Mouse (Mus musculus): ENCODE results near the gene Il10. TPM values are rescaled to one million over a fixed set of nuclear protein-coding genes. Genes with fewer than 3 reads are reported as not detected.

Gene Il10
- polyA plus RNA-seq, 1 experiment from 2014 or later, result not detected

- 85% methylated on average over 4 of the region's 4 CpGs for WGBS
- ATAC-seq, result no peak
- Histone ChIP-seq H3K4me2 (ENCODE audit: low read depth, low read length) (no peak overlapping the region), H3K4me1 (ENCODE audit: control insufficient read depth, insufficient read depth, low read length) (no peaks in the 10 kb centered on the region), H3K4me3 (ENCODE audit: low read length) (no peak overlapping the region), H3K9ac (ENCODE audit: low read depth, low read length) (no peak overlapping the region), H3K27me3 (replicated peaks; ENCODE audit: control insufficient read depth, insufficient read depth, low read length) (no peaks in the 10 kb centered on the region), H3K36me3 (ENCODE audit: control insufficient read depth, insufficient read depth, low read length) (no peaks in the 10 kb centered on the region), H3K9me3 (ENCODE audit: control insufficient read depth, low read length) (no peaks in the 10 kb centered on the region), H3K27ac (ENCODE audit: low read length) (no peak overlapping the region)
Measured at GRCm38 (mm10) chr1:130997441-130997840, 22.2 kb upstream of the Il10 start.

- no peaks in the 10 kb centered on the region for H3K27me3 ChIP-seq (replicated peaks; ENCODE audit: control insufficient read depth, insufficient read depth, low read length)
- no peaks in the 10 kb centered on the region for H3K4me1 ChIP-seq (ENCODE audit: control insufficient read depth, insufficient read depth, low read length)
- H3K9ac ChIP-seq (ENCODE audit: low read depth, low read length), result no peak overlapping the region
- WGBS, result 90% methylated on average over 10 of the region's 10 CpGs
- H3K9me3 ChIP-seq (ENCODE audit: control insufficient read depth, low read length), result no peaks in the 10 kb centered on the region
- no peak overlapping the region for H3K4me3 ChIP-seq (ENCODE audit: low read length)
- no peak overlapping the region for H3K4me2 ChIP-seq (ENCODE audit: low read depth, low read length)
- H3K36me3 ChIP-seq (ENCODE audit: control insufficient read depth, insufficient read depth, low read length), result no peaks in the 10 kb centered on the region
- no peak for ATAC-seq
- no peak overlapping the region for H3K27ac ChIP-seq (ENCODE audit: low read length)
Measured at GRCm38 (mm10) chr1:130998321-130998720, 21.3 kb upstream of the Il10 start.

GRCm38 (mm10) chr1:130999708-131000107 is 19.9 kb upstream of the Il10 start:
- H3K27me3 ChIP-seq (replicated peaks; ENCODE audit: control insufficient read depth, insufficient read depth, low read length), result no peaks in the 10 kb centered on the region
- 80% methylated on average over 4 of the region's 4 CpGs for WGBS
- no peak overlapping the region for H3K4me3 ChIP-seq (ENCODE audit: low read length)
- no peaks in the 10 kb centered on the region for H3K4me1 ChIP-seq (ENCODE audit: control insufficient read depth, insufficient read depth, low read length)
- H3K4me2 ChIP-seq (ENCODE audit: low read depth, low read length), result no peak overlapping the region
- no peak overlapping the region for H3K9ac ChIP-seq (ENCODE audit: low read depth, low read length)
- H3K36me3 ChIP-seq (ENCODE audit: control insufficient read depth, insufficient read depth, low read length), result no peaks in the 10 kb centered on the region
- no peak for ATAC-seq
- H3K9me3 ChIP-seq (ENCODE audit: control insufficient read depth, low read length), result no peaks in the 10 kb centered on the region
- no peak overlapping the region for H3K27ac ChIP-seq (ENCODE audit: low read length)

GRCm38 (mm10) chr1:131000296-131000695 is 19.3 kb upstream of the Il10 start:
- no peak for ATAC-seq
- Histone ChIP-seq H3K36me3 (ENCODE audit: control insufficient read depth, insufficient read depth, low read length) (no peaks in the 10 kb centered on the region), H3K27me3 (replicated peaks; ENCODE audit: control insufficient read depth, insufficient read depth, low read length) (no peaks in the 10 kb centered on the region), H3K4me1 (ENCODE audit: control insufficient read depth, insufficient read depth, low read length) (no peaks in the 10 kb centered on the region), H3K27ac (ENCODE audit: low read length) (no peak overlapping the region), H3K9ac (ENCODE audit: low read depth, low read length) (no peak overlapping the region), H3K4me3 (ENCODE audit: low read length) (no peak overlapping the region), H3K9me3 (ENCODE audit: control insufficient read depth, low read length) (no peaks in the 10 kb centered on the region), H3K4me2 (ENCODE audit: low read depth, low read length) (no peak overlapping the region)
- WGBS, result 90% methylated on average over 3 of the region's 3 CpGs

- no peaks in the 10 kb centered on the region for H3K4me1 ChIP-seq (ENCODE audit: control insufficient read depth, insufficient read depth, low read length)
- no peaks in the 10 kb centered on the region for H3K27me3 ChIP-seq (replicated peaks; ENCODE audit: control insufficient read depth, insufficient read depth, low read length)
- no peaks in the 10 kb centered on the region for H3K9me3 ChIP-seq (ENCODE audit: control insufficient read depth, low read length)
- H3K4me3 ChIP-seq (ENCODE audit: low read length), result no peak overlapping the region
- no peak for ATAC-seq
- 92% methylated on average over 2 of the region's 2 CpGs for WGBS
- no peaks in the 10 kb centered on the region for H3K36me3 ChIP-seq (ENCODE audit: control insufficient read depth, insufficient read depth, low read length)
- H3K27ac ChIP-seq (ENCODE audit: low read length), result no peak overlapping the region
- no peak overlapping the region for H3K4me2 ChIP-seq (ENCODE audit: low read depth, low read length)
- H3K9ac ChIP-seq (ENCODE audit: low read depth, low read length), result no peak overlapping the region
Measured at GRCm38 (mm10) chr1:131002561-131002960, 17.1 kb upstream of the Il10 start.

- WGBS, result 65% methylated on average over 17 of the region's 17 CpGs
- Histone ChIP-seq H3K9ac (ENCODE audit: low read depth, low read length) (no peak overlapping the region), H3K9me3 (ENCODE audit: control insufficient read depth, low read length) (no peaks in the 10 kb centered on the region), H3K4me1 (ENCODE audit: control insufficient read depth, insufficient read depth, low read length) (no peaks in the 10 kb centered on the region), H3K36me3 (ENCODE audit: control insufficient read depth, insufficient read depth, low read length) (no peaks in the 10 kb centered on the region), H3K27me3 (replicated peaks; ENCODE audit: control insufficient read depth, insufficient read depth, low read length) (no peaks in the 10 kb centered on the region), H3K27ac (ENCODE audit: low read length) (no peak overlapping the region), H3K4me2 (ENCODE audit: low read depth, low read length) (no peak overlapping the region), H3K4me3 (ENCODE audit: low read length) (no peak overlapping the region)
- no peak for ATAC-seq
Measured at GRCm38 (mm10) chr1:131003037-131003922, 16.4 kb upstream of the Il10 start.

DNA sequence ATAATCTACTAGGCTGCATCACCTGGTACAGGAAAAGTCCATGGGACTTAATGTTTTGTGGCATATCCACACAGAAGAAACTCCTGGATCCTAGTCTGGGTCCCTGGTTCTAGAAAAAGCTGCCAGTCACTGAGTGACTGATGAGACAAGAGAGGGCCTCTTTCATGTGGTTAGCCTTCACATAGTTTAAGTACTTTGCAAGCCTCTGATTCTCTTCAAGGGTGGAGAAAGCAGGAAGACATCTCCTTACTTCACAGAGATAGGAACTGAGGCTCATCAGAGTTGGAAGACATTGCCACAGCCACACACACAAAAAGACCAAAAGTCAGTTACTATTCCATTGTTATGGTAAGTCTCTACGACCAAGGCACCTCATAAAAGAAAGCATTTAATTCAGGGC is 13.6 kb upstream of the Il10 start:
- H3K4me1 ChIP-seq (ENCODE audit: control insufficient read depth, insufficient read depth, low read length), result no peaks in the 10 kb centered on the region
- ATAC-seq, result no peak
- no peak overlapping the region for H3K9ac ChIP-seq (ENCODE audit: low read depth, low read length)
- H3K36me3 ChIP-seq (ENCODE audit: control insufficient read depth, insufficient read depth, low read length), result no peaks in the 10 kb centered on the region
- no peaks in the 10 kb centered on the region for H3K27me3 ChIP-seq (replicated peaks; ENCODE audit: control insufficient read depth, insufficient read depth, low read length)
- H3K9me3 ChIP-seq (ENCODE audit: control insufficient read depth, low read length), result no peaks in the 10 kb centered on the region
- no peak overlapping the region for H3K4me2 ChIP-seq (ENCODE audit: low read depth, low read length)
- no peak overlapping the region for H3K27ac ChIP-seq (ENCODE audit: low read length)
- no peak overlapping the region for H3K4me3 ChIP-seq (ENCODE audit: low read length)
- WGBS, result 72% methylated on average over 1 of the region's 1 CpGs

GRCm38 (mm10) chr1:131010201-131011153 is 9.2 kb upstream of the Il10 start:
- no peak overlapping the region for H3K4me2 ChIP-seq (ENCODE audit: low read depth, low read length)
- no peaks in the 10 kb centered on the region for H3K9me3 ChIP-seq (ENCODE audit: control insufficient read depth, low read length)
- 70% methylated on average over 17 of the region's 17 CpGs for WGBS
- no peak overlapping the region for H3K27ac ChIP-seq (ENCODE audit: low read length)
- H3K4me3 ChIP-seq (ENCODE audit: low read length), result no peak overlapping the region
- ATAC-seq, result peak; percentile 48; the same call in 1 of the 2 replicates
- no peaks in the 10 kb centered on the region for H3K4me1 ChIP-seq (ENCODE audit: control insufficient read depth, insufficient read depth, low read length)
- no peaks in the 10 kb centered on the region for H3K27me3 ChIP-seq (replicated peaks; ENCODE audit: control insufficient read depth, insufficient read depth, low read length)
- no peaks in the 10 kb centered on the region for H3K36me3 ChIP-seq (ENCODE audit: control insufficient read depth, insufficient read depth, low read length)
- H3K9ac ChIP-seq (ENCODE audit: low read depth, low read length), result no peak overlapping the region

GRCm38 (mm10) chr1:131012494-131012893 is 7.2 kb upstream of the Il10 start:
- no peak for ATAC-seq
- 84% methylated on average over 8 of the region's 8 CpGs for WGBS
- Histone ChIP-seq H3K9me3 (ENCODE audit: control insufficient read depth, low read length) (no peaks in the 10 kb centered on the region), H3K27me3 (replicated peaks; ENCODE audit: control insufficient read depth, insufficient read depth, low read length) (no peaks in the 10 kb centered on the region), H3K27ac (ENCODE audit: low read length) (no peak overlapping the region), H3K36me3 (ENCODE audit: control insufficient read depth, insufficient read depth, low read length) (no peaks in the 10 kb centered on the region), H3K4me3 (ENCODE audit: low read length) (no peak overlapping the region), H3K9ac (ENCODE audit: low read depth, low read length) (no peak overlapping the region), H3K4me1 (ENCODE audit: control insufficient read depth, insufficient read depth, low read length) (no peaks in the 10 kb centered on the region), H3K4me2 (ENCODE audit: low read depth, low read length) (no peak overlapping the region)

All from intestine, embryonic 16.5 days (tissue).